Mouse (Mus musculus) heart, adult 2 months (tissue): ENCODE measurements around the gene Ppp6r3. TPM values are rescaled to one million over a fixed set of nuclear protein-coding genes. Genes with fewer than 3 reads are reported as not detected.
A peak's percentile ranks its signal among the peaks of the same experiment; 100 is the strongest.

Experiments
- DNase-seq, 2 experiments: peaks; one replicate each; pipeline ENCODE4 v3.0.0; 2021
- H3K27ac ChIP-seq: fragments of 200-600 bp; 2 replicates; pipeline ENCODE4 v1.8.1; 2022
- H3K27me3 ChIP-seq: fragments of 200-500 bp; 2 replicates; pipeline ENCODE4 v1.6.1; 2012; ENCODE audit warnings: mild to moderate bottlenecking, low read length, inconsistent platforms, mixed read lengths; ENCODE audit not compliant: control insufficient read depth, insufficient read depth
- H3K36me3 ChIP-seq: fragments of 200-500 bp; 2 replicates; pipeline ENCODE4 v1.6.1; 2012; ENCODE audit warnings: low read length, inconsistent platforms; ENCODE audit not compliant: control insufficient read depth, insufficient read depth
- H3K4me1 ChIP-seq: fragments of 200-500 bp; 2 replicates; pipeline ENCODE4 v1.6.1; 2011; ENCODE audit warnings: low read length; ENCODE audit not compliant: control insufficient read depth, insufficient read depth
- H3K4me3 ChIP-seq: fragments of 200-600 bp; 2 replicates; pipeline ENCODE4 v1.8.1; 2022
- H3K79me2 ChIP-seq: fragments of 200-500 bp; replicated peaks from 2 replicates; pipeline ENCODE4 v1.6.1; 2012; ENCODE audit warnings: mild to moderate bottlenecking, inconsistent platforms, low read length, moderate library complexity, mixed read lengths; ENCODE audit not compliant: control insufficient read depth, insufficient read depth
- H3K9ac ChIP-seq: fragments of 200-500 bp; 2 replicates; pipeline ENCODE4 v1.6.1; 2012; ENCODE audit warnings: low read depth, mild to moderate bottlenecking, control low read depth, inconsistent platforms, low read length, mixed read lengths
- CTCF ChIP-seq: fragments of 200-600 bp; IDR thresholded peaks from 2 replicates; pipeline ENCODE4 v1.8.1; 2022; ENCODE audit warnings: antibody characterized with exemption, mild to moderate bottlenecking, moderate library complexity
- EP300 ChIP-seq: fragments of 200-500 bp; IDR thresholded peaks from 2 replicates; pipeline ENCODE4 v1.6.1; 2011; ENCODE audit warnings: low read depth, low read length, control low read depth; ENCODE audit not compliant: insufficient read depth
- POLR2A ChIP-seq: fragments of 200-500 bp; IDR thresholded peaks from 2 replicates; pipeline ENCODE4 v1.6.1; 2011; ENCODE audit warnings: mild to moderate bottlenecking, low read depth, low read length, control low read depth; ENCODE audit not compliant: insufficient read depth
- WGBS: fragments of 180-500 bp; shearing (Covaris S2); methylation state at CpG from one replicate; pipeline ENCODE4 v1.1.7; 2018; 5-methylcytosine and 5-hydroxymethylcytosine counted together
- intact Hi-C: fragments of 180-260 bp; cut with DNase I; formaldehyde crosslinking; loops from one replicate; pipeline ENCODE4 v1.15.1; 2025
- polyA plus RNA-seq: library from polyadenylated mRNA; depleted of rRNA; stranded (reverse); fragments of >200 nt; gene quantifications from 2 replicates; pipeline ENCODE4 v1.2.3, GENCODE M21; 2012
- total RNA-seq, 2 experiments: library from RNA; stranded (reverse); gene quantifications; 2 replicates each; pipeline ENCODE4 v1.2.3; 2021

The Ppp6r3 gene
- total and polyA plus RNA-seq, 3 experiments: 45.8 to 79.3 (median 72.9) TPM

- H3K4me3 ChIP-seq: no peak overlapping the region
- no peaks in the 10 kb centered on the region for H3K79me2 ChIP-seq
- 12% methylated on average over 7 of the region's 7 CpGs for WGBS
- H3K36me3 ChIP-seq: no peaks in the 10 kb centered on the region
- peak; percentile 51 to 68 for DNase-seq
- no peak overlapping the region for H3K27ac ChIP-seq
- intact Hi-C loops: no loop called here
- TF ChIP-seq CTCF: peak; percentile 82
- no peak for TF ChIP-seq POLR2A
- TF ChIP-seq EP300: no peak
- peaks cover 3% of the 10 kb centered on the region for H3K4me1 ChIP-seq
- H3K27me3 ChIP-seq: no peaks in the 10 kb centered on the region
- H3K9ac ChIP-seq: no peak overlapping the region
Observed at GRCm38 (mm10) chr19:3581326-3581725, 5.8 kb upstream of the Ppp6r3 start.

GRCm38 (mm10) chr19:3577911-3578290 lies 2.4 kb upstream of the Ppp6r3 start:
- TF ChIP-seq EP300: no peak
- no peak for TF ChIP-seq POLR2A
- no peak for TF ChIP-seq CTCF
- H3K4me3 ChIP-seq: no peak overlapping the region
- intact Hi-C loops: loop anchor here (10.0 kb wide), 1 partner anchor 253 kb away; the partner anchor contains the start of gene Cpt1a
- H3K36me3 ChIP-seq: peaks cover 14% of the 10 kb centered on the region
- H3K27ac ChIP-seq: no peak overlapping the region
- H3K27me3 ChIP-seq: no peaks in the 10 kb centered on the region
- peaks cover 5% of the 10 kb centered on the region for H3K79me2 ChIP-seq
- DNase-seq: no peak
- H3K4me1 ChIP-seq: peaks cover 7% of the 10 kb centered on the region
- no peak overlapping the region for H3K9ac ChIP-seq

DNA sequence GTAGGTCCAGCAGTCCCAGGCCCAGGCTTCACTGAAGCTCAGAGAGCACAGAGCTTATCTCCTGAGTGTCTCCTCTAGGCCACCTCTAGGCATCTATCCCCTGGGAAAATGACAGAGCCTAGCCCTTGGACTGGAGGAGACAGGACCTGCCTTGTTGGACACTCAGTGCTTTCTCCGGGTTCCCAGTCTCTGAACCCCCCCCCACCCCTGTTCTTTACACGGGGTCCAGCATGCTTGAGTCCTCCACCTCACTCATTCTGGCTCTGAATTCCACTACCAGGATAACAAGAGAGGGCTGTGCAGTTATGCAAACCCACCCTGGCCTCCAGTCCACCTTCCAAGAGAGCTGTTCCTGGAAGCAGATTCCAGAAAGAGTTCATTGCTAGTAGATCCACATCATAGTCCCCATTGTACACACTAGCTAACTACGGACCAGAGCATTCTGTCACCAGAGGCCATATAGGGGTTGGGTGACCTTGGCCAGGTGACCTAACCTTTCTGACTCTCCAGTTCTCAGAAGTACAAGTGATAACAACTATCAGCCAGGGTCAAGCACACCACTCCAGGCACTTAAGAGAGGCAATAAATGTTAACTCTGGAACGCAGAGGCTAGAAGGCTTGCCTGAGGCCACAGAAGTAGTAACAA lies 1.8 kb upstream of the Ppp6r3 start:
- no peaks in the 10 kb centered on the region for H3K27me3 ChIP-seq
- TF ChIP-seq CTCF: no peak
- TF ChIP-seq POLR2A: no peak
- no peak for TF ChIP-seq EP300
- DNase-seq: no peak
- H3K79me2 ChIP-seq: peaks cover 5% of the 10 kb centered on the region
- peaks cover 15% of the 10 kb centered on the region for H3K36me3 ChIP-seq
- H3K4me1 ChIP-seq: peaks cover 9% of the 10 kb centered on the region
- no peak overlapping the region for H3K4me3 ChIP-seq
- H3K9ac ChIP-seq: no peak overlapping the region
- no peak overlapping the region; the same call in 1 of the 2 replicates for H3K27ac ChIP-seq
- 63% methylated on average over 4 of the region's 4 CpGs for WGBS
- intact Hi-C loops: loop anchor here (10.0 kb wide), 1 partner anchor 253 kb away; the partner anchor contains the start of gene Cpt1a

DNA sequence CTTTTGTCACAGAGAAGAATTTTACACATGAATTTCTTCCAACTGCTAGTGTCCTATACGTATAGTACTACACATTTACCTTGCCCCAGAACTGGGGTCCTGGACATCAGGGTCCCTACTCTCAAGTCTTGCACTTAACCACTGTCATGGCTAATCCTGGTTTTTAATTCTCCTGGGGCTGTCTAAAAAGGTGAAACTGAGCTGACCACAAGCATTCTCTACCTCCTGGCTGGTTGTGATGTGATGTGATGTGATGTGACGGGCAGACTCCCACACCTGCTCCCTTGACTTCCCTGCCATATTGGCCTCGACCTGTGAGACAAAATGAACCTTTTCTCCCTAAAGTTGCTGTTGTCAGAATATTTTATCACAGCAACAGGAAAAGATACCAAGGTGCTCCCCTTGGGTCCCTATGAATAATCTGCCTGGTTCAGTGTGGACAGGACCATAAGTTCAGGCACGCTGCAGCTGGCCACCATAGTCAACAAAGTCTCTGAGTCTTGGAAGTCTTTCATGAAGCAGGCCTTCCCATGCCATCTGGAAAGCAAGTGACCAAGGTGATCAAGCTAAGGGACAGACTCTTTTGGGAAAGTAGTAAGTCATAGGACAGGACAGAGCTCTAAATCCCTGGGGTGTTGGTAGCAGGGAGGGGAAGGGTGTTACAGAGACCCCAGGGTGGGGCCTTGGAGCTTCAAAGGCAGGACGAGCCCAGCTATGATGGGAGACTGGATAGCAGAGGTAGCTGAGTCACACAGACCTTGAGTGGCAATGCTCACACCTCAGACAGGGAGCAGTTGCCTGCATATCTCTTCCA lies 1.1 kb upstream of the Ppp6r3 start:
- DNase-seq: no peak
- TF ChIP-seq POLR2A: no peak
- TF ChIP-seq CTCF: no peak
- no peak for TF ChIP-seq EP300
- no peak overlapping the region for H3K9ac ChIP-seq
- H3K79me2 ChIP-seq: peaks cover 5% of the 10 kb centered on the region
- peaks cover 16% of the 10 kb centered on the region for H3K36me3 ChIP-seq
- WGBS: 76% methylated on average over 5 of the region's 5 CpGs
- peak overlapping the region; percentile 98; the same call in 1 of the 2 replicates for H3K4me3 ChIP-seq
- H3K27ac ChIP-seq: peak overlapping the region; percentile 99
- peaks cover 10% of the 10 kb centered on the region for H3K4me1 ChIP-seq
- H3K27me3 ChIP-seq: no peaks in the 10 kb centered on the region
- intact Hi-C loops: loop anchor here (10.0 kb wide), 1 partner anchor 252 kb away; the partner anchor contains the start of gene Cpt1a

DNA sequence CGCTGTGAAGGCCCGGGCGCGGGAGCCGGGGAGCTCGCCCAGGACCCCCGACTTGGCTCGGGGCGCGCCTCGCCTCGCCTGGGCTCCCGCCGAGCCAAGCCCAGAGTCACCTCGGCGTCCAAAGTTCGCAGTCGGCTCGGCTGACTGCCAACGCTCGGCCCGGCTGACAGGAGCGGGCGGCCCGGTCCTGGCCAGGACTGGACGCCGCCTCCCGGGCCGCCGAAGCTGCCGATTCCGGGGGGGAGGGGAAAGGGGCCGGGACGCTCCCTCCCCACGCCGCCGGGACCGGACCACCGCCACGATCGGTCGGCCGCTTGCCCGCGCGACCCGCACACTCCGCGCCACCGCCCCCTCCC lies 295 bp downstream of the Ppp6r3 start:
- H3K36me3 ChIP-seq: peaks cover 21% of the 10 kb centered on the region
- H3K27me3 ChIP-seq: no peaks in the 10 kb centered on the region
- peak in 1 of 2 experiments; percentile 93 for DNase-seq
- under 1% methylated on average over 47 of the region's 50 CpGs for WGBS
- H3K27ac ChIP-seq: peak overlapping the region; percentile 99
- intact Hi-C loops: loop anchor here (2.0 to 10.0 kb wide), 2 partner anchors 40 to 250 kb away; partner anchors contain the start of gene Cpt1a
- H3K79me2 ChIP-seq: peaks cover 7% of the 10 kb centered on the region
- peak overlapping the region; percentile 98 for H3K4me3 ChIP-seq
- TF ChIP-seq POLR2A (no peak), CTCF (no peak), EP300 (no peak)
- peaks cover 12% of the 10 kb centered on the region for H3K4me1 ChIP-seq
- H3K9ac ChIP-seq: peak overlapping the region; percentile 95

- intact Hi-C loops: loop anchor here (2.0 to 10.0 kb wide), 2 partner anchors 40 to 250 kb away; partner anchors contain the start of gene Cpt1a
- TF ChIP-seq POLR2A (no peak), EP300 (no peak), CTCF (no peak)
- under 1% methylated on average over 9 of the region's 9 CpGs for WGBS
- peak overlapping the region; percentile 95 for H3K9ac ChIP-seq
- H3K36me3 ChIP-seq: peaks cover 22% of the 10 kb centered on the region
- H3K4me3 ChIP-seq: peak overlapping the region; percentile 98
- H3K79me2 ChIP-seq: peaks cover 9% of the 10 kb centered on the region
- peaks cover 13% of the 10 kb centered on the region for H3K4me1 ChIP-seq
- H3K27ac ChIP-seq: peak overlapping the region; percentile 99
- DNase-seq: no peak
- no peaks in the 10 kb centered on the region for H3K27me3 ChIP-seq
Observed at GRCm38 (mm10) chr19:3574593-3575094, 905 bp downstream of the Ppp6r3 start.
